Mouse (Mus musculus): ENCODE measurements at regions not wholly inside any gene's neighbourhood (a gene's known extent, or its start where the extent isn't known, plus 50 kb on each side); places are given as distances from the start of the nearest gene placed in this dataset.

GRCm38 (mm10) chr1:161301348-161302075 is 50.5 kb upstream of the Prdx6 start:
- ChIA-PET POLR2A (interaction anchor here in 1 of 4 experiments (1.5 to 1.8 kb wide), 2 partner anchors 32 to 50 kb away, joined by 3 to 6 read pairs; partner anchors contain the start of gene Prdx6), CTCF (no interaction called here)

- ChIA-PET POLR2A (no interaction called here), CTCF (no interaction called here)
Measured at GRCm38 (mm10) chr1:161306772-161307499, 55.9 kb upstream of the Prdx6 start.

- ChIA-PET POLR2A (no interaction called here), CTCF (no interaction called here)
Measured at GRCm38 (mm10) chr1:161309269-161309668, 58.2 kb upstream of the Prdx6 start.

- ChIA-PET POLR2A (no interaction called here), CTCF (no interaction called here)
Measured at GRCm38 (mm10) chr1:161314078-161314477, 63.1 kb upstream of the Prdx6 start.

- CTCF ChIA-PET: no interaction called here
- POLR2A ChIA-PET: no interaction called here
Measured at GRCm38 (mm10) chr1:161321675-161322074, 70.7 kb upstream of the Prdx6 start.

GRCm38 (mm10) chr1:161329218-161329617 is 66.0 kb upstream of the Tnfsf4 start:
- POLR2A ChIA-PET: no interaction called here
- CTCF ChIA-PET: interaction anchor here in 1 of 4 experiments (0.5 kb wide), 1 partner anchor 327 kb away, joined by 3 read pairs; no protein-coding TSS in a partner anchor

- ChIA-PET CTCF (interaction anchor here in 1 of 4 experiments (2.2 kb wide), 1 partner anchor 119 kb away, joined by 6 read pairs; no protein-coding TSS in a partner anchor), POLR2A (interaction anchor here in 1 of 4 experiments (1.1 kb wide), 1 partner anchor 32 kb away, joined by 3 read pairs; no protein-coding TSS in a partner anchor)
Measured at GRCm38 (mm10) chr1:161333151-161333550, 62.1 kb upstream of the Tnfsf4 start.

GRCm38 (mm10) chr1:161345111-161345510 is 50.1 kb upstream of the Tnfsf4 start:
- POLR2A ChIA-PET: no interaction called here
- CTCF ChIA-PET: no interaction called here
